Mouse (Mus musculus): ENCODE measurements around the gene Wipi1.

- TF ChIP-seq CTCF (IDR thresholded peaks at IDR 0.05; ENCODE audit: insufficient read depth, low read depth, low read length), result no peak
- no peak for TF ChIP-seq POLR2A (IDR thresholded peaks at IDR 0.05; ENCODE audit: insufficient read depth, low read depth, low read length)
These were observed 36.7 kb upstream of the Wipi1 start for GRCm38 (mm10) chr11:109648510-109648909.

All from olfactory bulb, adult 2 months (tissue).